Mouse (Mus musculus): ENCODE measurements around the gene Eda.

GRCm38 (mm10) chrX:100395026-100395425 lies 419.6 kb downstream of the Eda start:
- no peak for TF ChIP-seq BHLHE40 (IDR thresholded peaks at IDR 0.05; ENCODE audit: borderline replicate concordance, low read depth, low read length)
- no peak for TF ChIP-seq MXI1 (IDR thresholded peaks at IDR 0.05; ENCODE audit: low read depth, low read length)
- TF ChIP-seq CTCF (IDR thresholded peaks at IDR 0.05 in 2 of 3, conservative IDR thresholded peaks at IDR 0.05 in 1 of 3; ENCODE audit: control insufficient read depth in 1 of 3, insufficient read depth in 1 of 3, low read depth in 2 of 3, low read length in 3 of 3, poor library complexity in 1 of 3, severe bottlenecking in 1 of 3) = peak; percentile 41 to 64 (median 46)

Measured in MEL (cell line).